Mouse (Mus musculus): ENCODE measurements at regions not wholly inside any gene's neighbourhood (a gene's known extent, or its start where the extent isn't known, plus 50 kb on each side); places are given as distances from the start of the nearest gene placed in this dataset.

GRCm38 (mm10) chr16:52972811-52973210 is 518.9 kb upstream of the Alcam start:
- H3K9me3 ChIP-seq = no peaks in the 10 kb centered on the region
- WGBS = 89% methylated on average over 2 of the region's 2 CpGs
- no peaks in the 10 kb centered on the region for H3K27me3 ChIP-seq (ENCODE audit: poor library complexity, severe bottlenecking)
- H3K4me3 ChIP-seq = no peak overlapping the region
- no peaks in the 10 kb centered on the region for H3K36me3 ChIP-seq (replicated peaks)
- DNase-seq (ENCODE audit: extremely low spot score, low spot score) = no peak
- H3K4me1 ChIP-seq = no peaks in the 10 kb centered on the region
- H3K27ac ChIP-seq = no peak overlapping the region

GRCm38 (mm10) chr16:52947679-52948078 is 493.8 kb upstream of the Alcam start:
- no peak overlapping the region for H3K4me3 ChIP-seq
- H3K4me1 ChIP-seq = no peaks in the 10 kb centered on the region
- no peaks in the 10 kb centered on the region for H3K27me3 ChIP-seq (ENCODE audit: poor library complexity, severe bottlenecking)
- no peaks in the 10 kb centered on the region for H3K36me3 ChIP-seq (replicated peaks)
- WGBS = 80% methylated on average over 4 of the region's 4 CpGs
- no peaks in the 10 kb centered on the region for H3K9me3 ChIP-seq
- no peak for DNase-seq (ENCODE audit: extremely low spot score, low spot score)
- no peak overlapping the region for H3K27ac ChIP-seq

DNA sequence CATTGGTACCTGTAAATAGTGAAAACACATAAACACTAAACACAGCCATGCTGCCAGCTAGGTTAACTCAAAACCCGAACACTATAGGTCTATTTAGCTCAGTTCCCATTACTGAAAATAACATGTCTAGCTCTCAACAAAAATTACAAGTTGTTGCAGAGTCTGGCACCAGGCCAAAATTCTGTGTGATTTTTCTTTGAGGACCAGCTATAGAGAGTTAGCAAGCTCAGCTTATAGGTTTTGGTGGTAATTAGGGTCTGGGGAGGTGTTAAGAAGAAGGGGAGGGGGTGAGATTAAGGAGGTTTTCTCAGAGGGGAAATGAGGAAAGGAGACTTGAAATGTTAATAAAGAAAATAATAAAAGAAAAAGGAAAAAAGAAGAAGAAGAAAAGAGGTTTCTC is 480.9 kb upstream of the Alcam start:
- WGBS = 86% methylated on average over 1 of the region's 1 CpGs
- no peaks in the 10 kb centered on the region for H3K36me3 ChIP-seq (replicated peaks)
- H3K4me3 ChIP-seq = no peak overlapping the region
- no peak for DNase-seq (ENCODE audit: extremely low spot score, low spot score)
- no peaks in the 10 kb centered on the region for H3K9me3 ChIP-seq
- no peaks in the 10 kb centered on the region for H3K4me1 ChIP-seq
- no peak overlapping the region for H3K27ac ChIP-seq
- H3K27me3 ChIP-seq (ENCODE audit: poor library complexity, severe bottlenecking) = no peaks in the 10 kb centered on the region

DNA sequence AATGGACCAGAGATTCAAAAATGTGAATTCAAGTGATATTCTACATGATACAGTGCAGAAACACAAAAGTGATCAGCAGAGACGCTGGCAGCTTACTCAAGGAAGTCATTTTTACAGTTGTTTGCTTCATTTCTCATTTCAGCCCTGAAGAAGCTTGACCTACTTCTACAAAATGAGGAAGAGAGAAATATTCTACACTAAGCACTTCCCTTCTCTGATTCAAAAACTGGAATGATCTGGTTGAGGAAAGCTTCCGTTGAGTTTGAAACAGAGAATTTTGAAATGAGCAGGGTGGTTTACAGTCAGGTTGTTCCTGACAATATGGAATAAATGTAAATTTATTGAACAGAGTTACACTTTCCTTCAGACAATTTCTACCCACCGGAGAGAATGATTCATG is 478.1 kb upstream of the Alcam start:
- Histone ChIP-seq H3K36me3 (replicated peaks) (no peaks in the 10 kb centered on the region), H3K27ac (no peak overlapping the region), H3K4me3 (no peak overlapping the region), H3K27me3 (ENCODE audit: poor library complexity, severe bottlenecking) (no peaks in the 10 kb centered on the region), H3K4me1 (no peaks in the 10 kb centered on the region), H3K9me3 (no peaks in the 10 kb centered on the region)
- no peak for DNase-seq (ENCODE audit: extremely low spot score, low spot score)
- 89% methylated on average over 3 of the region's 3 CpGs for WGBS

DNA sequence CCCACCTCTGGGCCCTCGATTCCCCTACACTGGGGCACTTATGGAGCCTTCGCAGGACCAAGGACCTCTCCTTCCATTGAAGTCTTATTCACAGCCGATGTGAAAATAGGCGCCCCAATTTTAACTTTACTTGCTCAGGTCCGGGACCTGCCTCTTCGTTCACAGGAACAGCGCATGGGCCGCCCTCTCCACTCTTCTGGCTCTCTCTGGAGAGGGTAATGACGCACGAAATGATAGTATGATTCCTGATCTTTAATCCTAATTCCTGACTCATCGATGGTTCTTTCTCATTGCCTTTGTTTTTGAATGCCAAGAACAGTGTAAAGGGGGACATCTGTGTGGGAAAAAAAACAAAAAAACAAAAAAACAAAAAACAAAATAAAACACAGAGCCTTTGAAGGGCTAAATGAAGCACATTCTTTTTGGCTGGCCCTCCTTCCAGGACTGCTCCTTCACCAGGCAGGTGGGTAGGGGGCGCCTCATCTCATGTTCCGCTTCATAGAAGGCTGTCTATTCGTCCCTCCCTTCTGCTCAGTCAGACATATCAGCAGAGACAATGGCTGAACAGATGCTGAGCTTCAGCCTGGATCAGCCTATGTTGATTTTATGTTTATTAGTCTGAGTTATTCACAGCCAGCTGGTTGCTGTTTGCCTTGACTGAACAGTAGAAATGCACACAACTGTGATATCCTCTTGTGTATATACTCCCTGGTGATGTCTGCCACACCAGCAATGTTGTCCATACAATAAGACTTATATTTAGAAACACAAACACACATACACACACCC is 438.8 kb upstream of the Alcam start:
- Histone ChIP-seq H3K4me1 (no peaks in the 10 kb centered on the region), H3K9me3 (no peaks in the 10 kb centered on the region), H3K27ac (no peak overlapping the region), H3K27me3 (ENCODE audit: poor library complexity, severe bottlenecking) (no peaks in the 10 kb centered on the region), H3K36me3 (replicated peaks) (no peaks in the 10 kb centered on the region), H3K4me3 (no peak overlapping the region)
- DNase-seq (ENCODE audit: extremely low spot score, low spot score) = no peak
- WGBS = 81% methylated on average over 14 of the region's 14 CpGs

DNA sequence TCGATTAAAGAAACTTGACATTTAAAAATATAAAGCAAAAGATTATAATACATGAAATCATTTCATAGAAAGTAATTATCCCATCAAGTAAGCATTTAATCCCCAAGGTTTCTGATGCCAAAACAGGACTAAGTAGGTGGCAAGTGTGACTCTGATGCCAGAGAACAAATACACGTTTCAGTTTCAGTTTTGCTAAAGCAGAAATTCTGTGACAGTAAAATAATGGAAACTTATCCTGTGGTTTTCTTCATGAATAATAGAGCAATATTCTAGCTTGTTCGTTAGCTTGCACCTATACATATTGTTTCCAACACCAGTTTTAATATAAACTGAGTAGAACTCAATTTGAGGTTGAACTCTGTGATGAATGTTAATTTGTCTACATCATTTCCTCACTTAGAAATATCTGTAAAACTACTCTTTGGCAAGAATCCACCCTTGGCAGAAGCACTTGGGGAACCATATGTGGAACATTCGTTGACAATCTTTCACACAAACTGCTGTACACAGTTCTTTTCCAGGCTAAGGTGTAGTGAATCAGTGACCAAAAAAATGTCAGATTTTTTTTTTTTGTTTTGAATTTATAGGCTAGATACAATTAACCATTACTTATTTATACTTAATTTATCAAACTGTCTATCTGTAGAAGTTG is 425.7 kb upstream of the Alcam start:
- Histone ChIP-seq H3K27ac (no peak overlapping the region), H3K27me3 (ENCODE audit: poor library complexity, severe bottlenecking) (no peaks in the 10 kb centered on the region), H3K9me3 (no peaks in the 10 kb centered on the region), H3K4me1 (no peaks in the 10 kb centered on the region), H3K36me3 (replicated peaks) (no peaks in the 10 kb centered on the region), H3K4me3 (no peak overlapping the region)
- 86% methylated on average over 4 of the region's 4 CpGs for WGBS
- no peak for DNase-seq (ENCODE audit: extremely low spot score, low spot score)

DNA sequence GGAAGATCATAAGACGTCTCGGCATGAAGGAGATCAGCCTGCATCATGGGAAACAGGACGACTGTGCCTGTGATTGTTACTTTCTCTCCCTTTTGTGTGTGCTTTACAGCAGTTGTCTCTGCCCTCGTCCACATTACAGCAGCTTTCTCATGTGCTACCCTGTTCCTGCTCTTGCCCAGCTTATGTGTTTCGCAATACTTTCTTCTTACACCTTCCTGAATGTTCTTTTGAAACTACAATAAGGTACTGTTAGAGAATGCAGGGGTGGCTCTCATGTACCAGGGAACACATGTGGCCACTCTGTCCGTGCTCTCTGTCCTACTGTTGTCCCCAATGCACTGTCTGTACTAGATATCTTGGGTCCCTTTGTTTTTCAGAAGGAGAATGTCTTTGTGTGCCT is 414.0 kb upstream of the Alcam start:
- no peak overlapping the region for H3K4me3 ChIP-seq
- no peaks in the 10 kb centered on the region for H3K9me3 ChIP-seq
- no peaks in the 10 kb centered on the region for H3K27me3 ChIP-seq (ENCODE audit: poor library complexity, severe bottlenecking)
- no peaks in the 10 kb centered on the region for H3K4me1 ChIP-seq
- WGBS = 86% methylated on average over 6 of the region's 6 CpGs
- no peaks in the 10 kb centered on the region for H3K36me3 ChIP-seq (replicated peaks)
- H3K27ac ChIP-seq = no peak overlapping the region
- DNase-seq (ENCODE audit: extremely low spot score, low spot score) = no peak

GRCm38 (mm10) chr16:52863554-52863953 is 409.7 kb upstream of the Alcam start:
- Histone ChIP-seq H3K4me3 (no peak overlapping the region), H3K4me1 (peaks cover 1% of the 10 kb centered on the region; the same call in 1 of the 2 replicates), H3K27ac (no peak overlapping the region), H3K9me3 (no peaks in the 10 kb centered on the region), H3K36me3 (replicated peaks) (no peaks in the 10 kb centered on the region), H3K27me3 (ENCODE audit: poor library complexity, severe bottlenecking) (no peaks in the 10 kb centered on the region)
- WGBS = 91% methylated on average over 1 of the region's 1 CpGs
- no peak for DNase-seq (ENCODE audit: extremely low spot score, low spot score)

- Histone ChIP-seq H3K4me3 (no peak overlapping the region), H3K27ac (no peak overlapping the region), H3K27me3 (ENCODE audit: poor library complexity, severe bottlenecking) (no peaks in the 10 kb centered on the region), H3K36me3 (replicated peaks) (no peaks in the 10 kb centered on the region), H3K4me1 (peaks cover 5% of the 10 kb centered on the region; the same call in 1 of the 2 replicates), H3K9me3 (no peaks in the 10 kb centered on the region)
- DNase-seq (ENCODE audit: extremely low spot score, low spot score) = no peak
- WGBS = 89% methylated on average over 6 of the region's 6 CpGs
Observed at GRCm38 (mm10) chr16:52861263-52861662, 407.4 kb upstream of the Alcam start.

DNA sequence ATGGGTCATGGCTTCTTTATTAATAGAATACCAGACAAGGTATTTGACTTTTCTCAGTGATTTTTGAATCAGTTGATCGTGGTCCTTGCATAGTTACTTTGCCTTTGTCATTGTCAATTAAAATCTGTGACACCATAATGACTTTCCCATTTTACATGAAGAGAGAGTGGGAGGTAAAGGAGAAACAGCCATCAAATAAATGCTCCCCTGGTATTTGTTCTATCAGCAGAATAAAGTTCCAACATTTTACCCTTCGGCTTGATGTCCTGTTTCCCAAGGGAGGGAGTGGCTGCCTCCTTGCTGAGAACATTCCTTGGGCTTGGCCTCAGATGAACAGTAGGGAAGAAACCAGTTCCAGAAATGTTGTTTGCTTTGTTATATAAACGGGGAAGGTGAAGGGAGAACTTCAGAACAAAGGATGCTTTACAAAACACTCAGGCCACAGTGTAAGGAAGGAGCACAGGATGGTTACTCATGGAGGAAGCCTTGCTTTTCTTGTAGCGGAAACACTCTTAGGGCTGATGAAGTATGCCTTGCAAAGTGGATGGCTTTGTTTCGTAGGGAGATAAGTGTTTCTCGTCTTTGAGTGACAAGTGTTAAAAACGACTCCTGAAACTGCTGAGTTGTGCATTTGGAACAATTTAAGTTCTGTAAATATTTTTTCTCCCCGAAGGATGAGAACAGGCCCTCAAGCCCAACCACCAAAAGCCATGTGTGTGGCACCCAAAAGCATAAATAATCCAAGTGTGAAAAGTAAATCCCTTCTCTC is 404.8 kb upstream of the Alcam start:
- Histone ChIP-seq H3K4me3 (no peak overlapping the region), H3K27ac (no peak overlapping the region), H3K36me3 (replicated peaks) (no peaks in the 10 kb centered on the region), H3K27me3 (ENCODE audit: poor library complexity, severe bottlenecking) (no peaks in the 10 kb centered on the region), H3K9me3 (no peaks in the 10 kb centered on the region), H3K4me1 (peaks cover 5% of the 10 kb centered on the region; the same call in 1 of the 2 replicates)
- DNase-seq (ENCODE audit: extremely low spot score, low spot score) = no peak
- 73% methylated on average over 8 of the region's 8 CpGs for WGBS

DNA sequence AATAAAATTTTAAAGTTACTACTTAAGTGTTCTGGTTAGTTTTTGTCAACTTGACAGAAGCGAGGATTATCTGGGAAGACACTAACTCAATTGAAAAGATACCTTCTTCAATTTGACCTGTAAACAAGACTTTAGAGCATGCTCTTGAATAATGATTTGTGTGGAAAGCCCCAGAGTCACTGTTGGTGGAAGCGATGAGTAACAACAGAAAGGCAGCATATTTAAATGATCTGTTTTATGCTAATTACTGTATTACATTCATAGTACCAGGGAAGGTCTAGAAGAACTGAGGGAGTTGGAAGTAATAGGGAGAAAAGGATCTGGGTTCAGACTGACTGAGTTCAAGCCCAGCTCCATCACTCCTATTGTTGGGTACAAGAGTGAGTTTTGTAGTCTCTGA is 397.3 kb upstream of the Alcam start:
- Histone ChIP-seq H3K27ac (no peak overlapping the region), H3K4me1 (no peaks in the 10 kb centered on the region), H3K4me3 (no peak overlapping the region), H3K9me3 (no peaks in the 10 kb centered on the region), H3K36me3 (replicated peaks) (no peaks in the 10 kb centered on the region), H3K27me3 (ENCODE audit: poor library complexity, severe bottlenecking) (no peaks in the 10 kb centered on the region)
- DNase-seq (ENCODE audit: extremely low spot score, low spot score) = no peak
- WGBS = 90% methylated on average over 2 of the region's 2 CpGs

DNA sequence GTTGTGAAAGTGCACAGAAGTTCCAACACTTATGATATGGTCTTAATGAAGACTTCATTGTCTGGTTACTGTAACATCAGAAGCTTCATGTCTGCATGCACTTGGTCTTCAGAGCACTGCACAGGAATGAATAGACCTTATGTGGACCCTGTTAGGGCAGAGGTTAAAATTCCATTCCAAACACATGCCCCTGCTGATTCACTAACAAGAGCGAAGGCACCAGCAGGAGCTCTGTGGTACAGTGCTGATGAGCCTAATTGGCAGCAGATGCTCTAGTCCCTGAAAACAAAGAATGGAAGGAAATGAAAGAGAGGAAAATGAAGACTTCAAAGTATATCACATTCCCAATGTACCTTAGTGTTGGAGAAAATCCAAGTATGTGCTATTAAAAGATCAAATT is 365.1 kb upstream of the Alcam start:
- 59% methylated on average over 1 of the region's 1 CpGs for WGBS
- Histone ChIP-seq H3K9me3 (no peaks in the 10 kb centered on the region), H3K27ac (no peak overlapping the region), H3K4me3 (no peak overlapping the region), H3K4me1 (no peaks in the 10 kb centered on the region), H3K27me3 (ENCODE audit: poor library complexity, severe bottlenecking) (no peaks in the 10 kb centered on the region), H3K36me3 (replicated peaks) (no peaks in the 10 kb centered on the region)
- DNase-seq (ENCODE audit: extremely low spot score, low spot score) = no peak

GRCm38 (mm10) chr16:52811219-52811618 is 357.3 kb upstream of the Alcam start:
- 84% methylated on average over 3 of the region's 3 CpGs for WGBS
- no peaks in the 10 kb centered on the region for H3K36me3 ChIP-seq (replicated peaks)
- no peak overlapping the region for H3K4me3 ChIP-seq
- H3K4me1 ChIP-seq = no peaks in the 10 kb centered on the region
- no peaks in the 10 kb centered on the region for H3K9me3 ChIP-seq
- no peaks in the 10 kb centered on the region for H3K27me3 ChIP-seq (ENCODE audit: poor library complexity, severe bottlenecking)
- DNase-seq (ENCODE audit: extremely low spot score, low spot score) = no peak
- H3K27ac ChIP-seq = no peak overlapping the region

All from forebrain, embryonic 10.5 days (tissue).